Mouse (Mus musculus): ENCODE results near the gene Fzd1.

DNA sequence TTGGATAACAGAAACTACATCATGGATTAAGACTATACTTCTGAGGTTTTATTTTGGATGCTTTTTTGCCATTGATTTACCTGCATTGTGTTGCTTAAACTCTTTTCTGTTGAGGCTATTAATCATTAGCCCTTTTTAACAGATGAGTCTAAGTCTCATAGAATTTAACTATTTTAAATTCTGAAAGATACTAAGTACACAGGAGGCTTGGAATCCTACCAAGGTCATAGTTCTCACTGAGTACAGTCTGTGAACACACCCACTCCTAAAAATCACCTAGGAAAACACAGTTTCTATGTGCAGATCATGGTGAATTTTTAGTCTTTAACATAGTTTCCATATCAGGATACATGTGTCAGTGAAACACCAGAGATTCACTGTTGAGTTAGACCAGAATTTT is 4.1 kb upstream of the Fzd1 start:
- TF ChIP-seq POLR2A (IDR thresholded peaks at IDR 0.05; ENCODE audit: borderline replicate concordance, control insufficient read depth, low read depth, low read length) = no peak
- no peak for TF ChIP-seq CTCF (IDR thresholded peaks at IDR 0.05; ENCODE audit: control insufficient read depth, insufficient read depth, low read length)

Measured in bone marrow, adult 2 months (tissue).